Mouse (Mus musculus): ENCODE data around the gene Coq10a. TPM values are rescaled to one million over a fixed set of nuclear protein-coding genes. Genes with fewer than 3 reads are reported as not detected.

Gene Coq10a
- polyA plus RNA-seq (2015; fragmentation: Nextera tagmentation; extraction: Ambion mirVana) = 16.9 TPM in 2 replicates

DNA sequence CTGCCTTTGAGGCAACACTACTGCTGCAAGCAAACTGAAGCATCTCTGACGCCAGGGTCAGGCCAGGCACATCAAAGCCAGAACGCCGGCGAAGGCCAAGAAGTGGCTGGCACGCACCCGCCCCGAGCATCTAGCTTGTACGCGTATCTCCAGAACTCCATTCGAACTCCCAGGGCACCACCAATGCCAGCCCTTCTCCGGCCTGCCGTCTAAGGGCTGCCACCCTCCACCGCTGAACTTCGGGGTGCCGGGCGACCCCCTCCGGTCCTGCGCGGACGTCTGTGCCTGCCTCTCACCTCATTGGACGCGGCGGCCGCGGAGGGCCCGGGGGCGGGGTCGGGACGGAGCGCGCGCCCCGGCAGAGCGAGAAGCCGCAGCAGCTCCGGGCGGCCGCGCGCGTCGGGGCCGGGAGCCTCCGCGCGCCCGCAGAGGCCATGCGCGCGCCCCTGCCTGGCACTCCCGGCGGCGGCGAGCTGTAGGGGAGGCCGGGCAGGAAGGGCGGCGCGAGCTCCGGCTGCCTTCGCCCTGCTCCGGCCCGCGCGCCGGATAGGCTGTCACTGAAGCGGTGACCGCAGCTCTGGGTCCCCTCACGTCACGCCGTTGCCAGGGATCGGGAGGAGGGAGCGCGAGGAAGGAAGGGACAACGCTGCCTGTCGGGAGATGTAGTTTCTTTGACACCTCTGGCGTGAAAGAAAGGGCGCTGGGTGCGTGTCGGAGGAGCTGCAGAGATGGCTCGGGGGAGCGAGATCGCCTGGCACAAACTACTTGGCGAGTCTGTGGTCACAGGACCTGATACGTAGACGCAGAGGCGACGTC, at the start of gene Coq10a:
TSS of gene Coq10a (minus strand) at position 596 of the 816 bp plus-strand sequence.

GRCm38 (mm10) chr10:128411211-128412054, 42.6 kb upstream of the Coq10a start, which contains the start of the genes Nabp2 and Rnf41:
Gene Nabp2, minus strand, starts transcription at chr10:128411492.
Gene Rnf41, plus strand, starts transcription at chr10:128411657.

DNA sequence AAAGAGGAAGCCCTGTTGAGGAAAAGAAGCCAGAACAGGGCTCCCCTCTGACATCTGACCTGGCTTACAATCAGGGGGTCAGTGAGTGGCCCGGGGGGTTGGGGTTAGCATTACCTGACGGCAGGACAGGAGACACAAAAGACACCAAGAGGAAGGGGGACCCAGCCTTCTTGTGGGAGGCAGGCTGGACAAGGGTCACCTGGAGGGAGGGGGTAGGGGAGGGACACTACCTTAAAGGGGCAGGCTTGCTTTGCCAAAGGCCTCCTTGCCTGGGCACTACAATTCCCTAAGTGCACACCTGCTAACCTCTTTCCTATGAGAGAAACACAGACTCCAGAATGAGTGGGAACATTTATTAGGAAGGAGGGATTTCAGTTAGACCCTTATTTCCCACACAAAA, 32.3 kb upstream of the Coq10a start, which contains the start of gene Slc39a5:
TSS of gene Slc39a5 (minus strand) at position 174 of the 400 bp plus-strand sequence.

DNA sequence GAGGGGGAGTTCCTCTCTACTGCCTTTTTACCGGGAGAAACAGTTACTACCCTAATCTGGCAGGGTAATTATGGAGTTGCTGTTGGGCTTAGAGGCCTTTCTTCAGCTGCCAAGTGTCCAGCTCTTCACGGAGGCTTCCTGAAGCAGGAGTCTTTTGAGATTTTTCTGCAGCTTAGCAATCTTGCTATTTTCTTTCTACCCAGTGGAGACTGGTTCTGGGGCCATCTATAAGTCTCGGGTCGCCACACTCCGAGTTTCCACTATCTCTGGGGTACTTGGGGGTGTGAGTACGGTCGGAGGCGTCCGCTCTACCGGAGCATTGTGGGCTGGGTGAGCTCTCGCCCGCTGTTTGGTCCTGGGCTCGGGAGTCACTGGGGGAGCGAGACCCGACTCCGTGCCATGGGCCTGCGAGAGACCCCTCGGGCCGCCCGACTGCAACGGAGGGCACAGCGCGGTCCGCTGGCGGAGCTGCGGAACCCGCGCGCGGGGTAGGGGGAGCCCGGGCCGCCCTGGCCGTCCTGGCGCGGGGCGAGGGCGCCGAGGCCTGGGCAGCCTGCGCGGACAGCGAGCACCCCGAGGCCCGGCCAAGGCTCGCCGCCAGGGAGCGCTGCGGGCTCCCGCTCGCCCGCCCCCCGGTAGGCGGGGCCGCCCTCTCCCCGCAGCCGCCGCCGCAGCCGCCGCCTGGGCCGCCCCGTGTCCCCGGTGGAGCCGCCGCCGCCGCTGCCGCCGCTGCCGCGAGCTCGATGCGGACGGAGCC, 7.8 kb upstream of the Coq10a start, which contains the start of gene Ankrd52:
TSS of gene Ankrd52 (plus strand) at position 661 of the 757 bp plus-strand sequence.

GRCm38 (mm10) chr10:128337306-128338181, 31.3 kb downstream of the Coq10a start, which contains the start of gene Cs:
Gene Cs, plus strand, starts transcription at chr10:128337734.

DNA sequence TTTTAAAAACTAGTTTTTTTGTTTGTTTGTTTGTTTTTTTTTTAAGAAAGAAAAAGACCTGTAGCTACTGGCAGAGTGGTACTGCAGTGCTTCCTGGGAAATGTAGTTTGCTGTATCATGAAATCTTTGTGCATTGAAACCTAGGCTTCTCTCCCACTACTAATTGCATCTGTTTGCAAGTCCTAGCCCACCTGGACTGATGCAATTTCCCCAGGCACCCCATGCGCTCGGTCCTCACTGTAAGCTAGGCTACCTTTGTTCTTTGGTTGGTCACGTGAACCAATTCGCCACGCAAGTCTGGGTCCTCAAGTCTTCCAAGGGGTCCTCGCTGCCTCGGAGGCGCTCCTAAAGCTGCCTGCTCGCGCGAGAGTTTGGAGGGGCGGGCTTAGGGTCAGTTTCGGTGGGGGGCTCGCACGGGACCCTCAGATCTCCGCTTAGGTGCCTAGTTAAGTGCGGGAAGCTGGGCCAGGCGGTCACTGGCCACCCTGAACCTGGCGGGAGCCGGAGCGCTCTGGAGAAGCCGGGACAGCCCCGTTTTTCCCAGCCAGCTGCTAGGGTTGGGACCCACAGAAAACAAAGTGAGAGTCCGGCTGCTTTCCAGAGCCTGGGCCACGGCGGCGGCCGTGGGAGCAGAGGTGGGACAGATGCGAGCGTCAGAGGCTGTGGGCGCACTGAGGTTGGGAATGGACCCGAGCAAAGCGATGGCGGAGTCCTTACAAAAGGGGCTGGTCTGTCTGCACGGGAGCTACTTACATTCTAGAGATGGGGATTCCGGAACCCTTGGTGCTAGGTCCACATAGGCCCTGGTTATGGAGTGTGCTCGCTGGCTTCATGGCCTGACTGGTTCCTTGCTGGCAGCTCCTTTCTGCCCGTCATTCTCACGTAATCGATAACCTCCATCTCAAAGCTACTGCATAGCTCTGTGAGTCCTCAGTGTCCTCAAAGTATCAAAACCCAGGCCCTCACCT, 46.4 kb downstream of the Coq10a start, which contains the start of gene Cnpy2:
TSS of gene Cnpy2 (plus strand) at position 319 of the 968 bp plus-strand sequence.

Small RNA genes lying within 50 kb of the gene (microRNA-seq; reads per million reads assigned to microRNA genes)
- not detected for gene Gm25361
- not detected for gene Gm26308
- not detected for gene Mir6914
- gene Mir6915 = not detected

Other genes with a start within 250 kb of the Coq10a start
- gene Rbms2, start 188.7 kb downstream of the Coq10a start, polyA plus RNA-seq (2015; fragmentation: Nextera tagmentation; extraction: Ambion mirVana) = 28.2 and 31.3 TPM in 2 replicates
- 0.37 and 0.49 TPM in 2 replicates for gene Gls2, start 174.5 kb downstream of the Coq10a start, polyA plus RNA-seq (2015; fragmentation: Nextera tagmentation; extraction: Ambion mirVana)
- gene Spryd4, start 157.2 kb downstream of the Coq10a start, polyA plus RNA-seq (2015; fragmentation: Nextera tagmentation; extraction: Ambion mirVana) = 20.3 and 21.2 TPM in 2 replicates
- not detected in 2 replicates for gene Mip, start 143.2 kb downstream of the Coq10a start, polyA plus RNA-seq (2015; fragmentation: Nextera tagmentation; extraction: Ambion mirVana)
- 10.5 and 13.6 TPM in 2 replicates for gene Timeless, start 136.9 kb downstream of the Coq10a start, polyA plus RNA-seq (2015; fragmentation: Nextera tagmentation; extraction: Ambion mirVana)
- 0.12 TPM in 1 of 2 replicates, not detected in the other for gene Apon, start 114.9 kb downstream of the Coq10a start, polyA plus RNA-seq (2015; fragmentation: Nextera tagmentation; extraction: Ambion mirVana)
- 0.46 and 1.4 TPM in 2 replicates for gene Apof, start 100.3 kb downstream of the Coq10a start, polyA plus RNA-seq (2015; fragmentation: Nextera tagmentation; extraction: Ambion mirVana)
- 10.9 and 12.7 TPM in 2 replicates for gene Stat2, start 98.4 kb downstream of the Coq10a start, polyA plus RNA-seq (2015; fragmentation: Nextera tagmentation; extraction: Ambion mirVana)
- not detected in 2 replicates for gene Il23a, start 70.2 kb downstream of the Coq10a start, polyA plus RNA-seq (2015; fragmentation: Nextera tagmentation; extraction: Ambion mirVana)
- gene Pan2, start 65.7 kb downstream of the Coq10a start, polyA plus RNA-seq (2015; fragmentation: Nextera tagmentation; extraction: Ambion mirVana) = 11.6 and 12.1 TPM in 2 replicates
- gene Cnpy2, start 46.5 kb downstream of the Coq10a start, polyA plus RNA-seq (2015; fragmentation: Nextera tagmentation; extraction: Ambion mirVana) = 170 and 182 TPM in 2 replicates
- gene Cs, start 31.3 kb downstream of the Coq10a start, polyA plus RNA-seq (2015; fragmentation: Nextera tagmentation; extraction: Ambion mirVana) = 150 and 164 TPM in 2 replicates
- 6.7 and 7.2 TPM in 2 replicates for gene Ankrd52, start 8.1 kb upstream of the Coq10a start, polyA plus RNA-seq (2015; fragmentation: Nextera tagmentation; extraction: Ambion mirVana)
- gene Slc39a5, start 32.2 kb upstream of the Coq10a start, polyA plus RNA-seq (2015; fragmentation: Nextera tagmentation; extraction: Ambion mirVana) = 0.06 TPM in 1 of 2 replicates, not detected in the other
- gene Nabp2, start 42.5 kb upstream of the Coq10a start, polyA plus RNA-seq (2015; fragmentation: Nextera tagmentation; extraction: Ambion mirVana) = 51.6 and 55.2 TPM in 2 replicates
- gene Rnf41, start 42.7 kb upstream of the Coq10a start, polyA plus RNA-seq (2015; fragmentation: Nextera tagmentation; extraction: Ambion mirVana) = 26.1 and 26.5 TPM in 2 replicates
- gene Smarcc2, start 90.3 kb upstream of the Coq10a start, polyA plus RNA-seq (2015; fragmentation: Nextera tagmentation; extraction: Ambion mirVana) = 25.9 and 32.1 TPM in 2 replicates
- 9,114 and 9,500 TPM in 2 replicates for gene Myl6, start 125.1 kb upstream of the Coq10a start, polyA plus RNA-seq (2015; fragmentation: Nextera tagmentation; extraction: Ambion mirVana)
- 3.1 and 3.2 TPM in 2 replicates for gene Myl6b, start 129.7 kb upstream of the Coq10a start, polyA plus RNA-seq (2015; fragmentation: Nextera tagmentation; extraction: Ambion mirVana)
- gene Esyt1, start 156.9 kb upstream of the Coq10a start, polyA plus RNA-seq (2015; fragmentation: Nextera tagmentation; extraction: Ambion mirVana) = 35.3 and 39.3 TPM in 2 replicates
- 6.9 and 8.0 TPM in 2 replicates for gene Zc3h10, start 178.8 kb upstream of the Coq10a start, polyA plus RNA-seq (2015; fragmentation: Nextera tagmentation; extraction: Ambion mirVana)
- gene Rpl41, start 180.3 kb upstream of the Coq10a start, polyA plus RNA-seq (2015; fragmentation: Nextera tagmentation; extraction: Ambion mirVana) = 3,278 and 3,571 TPM in 2 replicates
- gene Pa2g4, start 197.0 kb upstream of the Coq10a start, polyA plus RNA-seq (2015; fragmentation: Nextera tagmentation; extraction: Ambion mirVana) = 97.3 and 100 TPM in 2 replicates
- gene Erbb3, start 220.7 kb upstream of the Coq10a start, polyA plus RNA-seq (2015; fragmentation: Nextera tagmentation; extraction: Ambion mirVana) = 6.5 and 7.6 TPM in 2 replicates

Measured in urinary bladder, postnatal 0 days (tissue).